Mouse (Mus musculus): ENCODE data around the gene Ceacam3. TPM values are rescaled to one million over a fixed set of nuclear protein-coding genes. Genes with fewer than 3 reads are reported as not detected.

Gene Ceacam3
- not detected in 2 replicates for total RNA-seq (2023)

GRCm38 (mm10) chr7:17149931-17150330 is at the start of gene Ceacam3:
Ceacam3 (plus strand) TSS chr7:17150282.

DNA sequence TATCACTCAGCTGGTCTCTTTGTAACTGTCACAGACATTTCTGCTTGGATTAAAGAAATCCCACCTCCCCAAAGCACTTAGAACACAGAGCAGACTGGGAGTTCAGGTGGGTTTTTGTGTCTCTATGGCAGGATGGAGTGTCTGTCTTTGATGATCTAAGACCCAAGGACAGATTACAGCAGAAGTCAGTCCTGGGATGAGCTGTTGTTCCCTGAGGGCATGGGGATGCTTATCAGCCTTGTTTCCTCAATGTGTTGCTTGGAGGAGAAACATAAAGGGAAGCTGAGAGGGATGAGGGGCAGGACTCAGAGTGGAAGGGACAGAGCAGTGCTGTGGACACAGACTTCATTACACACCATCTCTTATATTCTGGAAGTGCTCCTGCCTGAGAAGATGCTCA is 53.1 kb downstream of the Ceacam3 start, which contains the start of gene Psg29:
Gene Psg29 (plus strand): TSS at position 301 of the 400 bp plus-strand sequence.

Other genes starting within 250 kb of the Ceacam3 start
- 21.1 and 23.1 TPM in 2 replicates for gene Ptgir, start 243.8 kb upstream of the Ceacam3 start, total RNA-seq (2023)
- gene Calm3, start 226.2 kb upstream of the Ceacam3 start, total RNA-seq (2023), result 191 and 202 TPM in 2 replicates
- not detected in 2 replicates for gene Pnmal2, start 205.6 kb upstream of the Ceacam3 start, total RNA-seq (2023)
- gene Pnmal1, start 190.6 kb upstream of the Ceacam3 start, total RNA-seq (2023), result not detected in 2 replicates
- 0.23 TPM in 1 of 2 replicates, not detected in the other for gene Gm42372, start 167.2 kb upstream of the Ceacam3 start, total RNA-seq (2023)
- gene Ccdc8, start 157.6 kb upstream of the Ceacam3 start, total RNA-seq (2023), result 0.25 and 0.39 TPM in 2 replicates
- gene Ppp5c, start 122.4 kb upstream of the Ceacam3 start, total RNA-seq (2023), result 36.9 and 38.7 TPM in 2 replicates
- 0.06 and 0.07 TPM in 2 replicates for gene Hif3a, start 87.9 kb upstream of the Ceacam3 start, total RNA-seq (2023)
- gene Psg16, start 76.2 kb upstream of the Ceacam3 start, total RNA-seq (2023), result 0.23 TPM in 1 of 2 replicates, not detected in the other
- gene Psg29, start 53.2 kb downstream of the Ceacam3 start, total RNA-seq (2023), result not detected in 2 replicates